Mouse (Mus musculus) megakaryocyte progenitor cell, adult 5-6 weeks (primary cell): Measurements from ENCODE around the gene Mylip. TPM values are rescaled to one million over a fixed set of nuclear protein-coding genes. Genes with fewer than 3 reads are reported as not detected.

ENCODE experiments used
- ATAC-seq: replicated peaks from 2 replicates; pipeline ENCODE4 v1.8.0; 2016; ENCODE audit warnings: mild to moderate bottlenecking, moderate TSS enrichment, inconsistent platforms; ENCODE audit not compliant: poor library complexity
- total RNA-seq, 2 experiments: library from RNA; stranded (forward) in 1 of 2; stranded (reverse) in 1 of 2; fragments of 157-497, 149-512 nt in 1 of 2; fragments of 200-1000 nt in 1 of 2; gene quantifications; 2 replicates each; pipeline versions ENCODE4 v1.2.3 to v1.2.4; 2015 to 2017

The Mylip gene
- total RNA-seq (2015) = 11.3 and 11.7 TPM in 2 replicates
- total RNA-seq (2017) = 8.8 and 14.4 TPM in 2 replicates

DNA sequence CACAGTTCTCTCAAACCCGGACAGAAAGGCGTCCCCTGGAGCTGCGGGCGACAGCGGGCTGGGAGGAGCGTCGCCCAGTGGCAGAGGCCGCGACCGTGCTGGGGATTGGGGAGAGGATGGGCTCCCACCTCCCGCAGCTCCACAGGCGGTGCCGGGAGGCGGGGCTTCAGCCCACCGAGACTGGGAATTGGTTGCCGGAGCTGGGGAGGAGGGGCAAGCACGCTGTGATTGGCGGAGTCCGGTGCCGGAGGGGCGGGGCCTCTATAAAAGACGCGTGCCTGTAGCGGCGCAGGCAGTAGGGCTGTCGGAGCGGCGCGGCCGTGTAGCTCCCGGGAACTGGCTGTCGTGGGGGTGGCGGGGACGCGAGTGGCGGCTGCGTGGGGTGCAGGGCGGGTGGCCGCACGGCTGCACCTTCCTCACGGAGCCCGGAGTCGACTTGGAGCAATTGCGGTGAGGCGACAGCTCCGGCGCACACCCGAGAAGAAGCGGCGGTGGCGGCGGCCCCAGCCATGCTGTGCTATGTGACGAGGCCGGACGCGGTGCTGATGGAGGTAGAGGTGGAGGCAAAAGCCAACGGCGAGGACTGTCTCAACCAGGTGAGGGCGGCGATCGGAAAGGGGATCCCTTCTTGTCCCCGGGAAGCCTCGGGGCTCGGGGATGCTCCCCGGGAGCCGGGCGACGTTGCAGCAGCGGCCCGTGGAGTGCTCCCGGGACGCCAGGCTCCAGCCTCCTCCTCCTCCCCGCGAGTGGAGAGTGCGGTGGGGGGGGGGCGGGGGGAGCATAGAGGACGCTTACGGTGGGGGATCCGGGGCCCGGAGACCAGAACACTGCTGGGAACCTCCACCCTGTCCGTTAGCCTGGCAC lies at the start of gene Mylip:
TSS of gene Mylip (plus strand) at position 295 of the 864 bp plus-strand sequence.
- ATAC-seq = peak; percentile 89

DNA sequence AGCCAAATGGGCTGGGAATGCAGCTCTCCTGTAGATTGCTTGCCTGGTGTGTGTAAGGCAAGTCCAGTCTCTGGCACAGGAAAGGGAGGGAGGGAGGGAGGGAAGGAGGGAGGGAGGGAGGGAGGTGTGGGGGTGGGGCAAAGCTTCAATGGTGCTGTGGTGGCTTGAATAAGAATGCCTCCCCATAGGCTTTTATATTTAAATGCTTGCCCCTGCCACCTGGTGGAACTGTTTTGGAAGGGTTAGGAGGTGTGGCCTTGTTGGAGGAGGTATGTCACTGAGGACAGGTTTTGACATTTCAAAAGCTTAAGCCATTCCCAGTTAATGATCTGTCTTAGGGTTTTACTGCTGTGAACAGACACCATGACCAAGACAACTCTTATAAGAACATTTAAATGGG lies 47.6 kb upstream of the Mylip start:
- ATAC-seq = no peak

DNA sequence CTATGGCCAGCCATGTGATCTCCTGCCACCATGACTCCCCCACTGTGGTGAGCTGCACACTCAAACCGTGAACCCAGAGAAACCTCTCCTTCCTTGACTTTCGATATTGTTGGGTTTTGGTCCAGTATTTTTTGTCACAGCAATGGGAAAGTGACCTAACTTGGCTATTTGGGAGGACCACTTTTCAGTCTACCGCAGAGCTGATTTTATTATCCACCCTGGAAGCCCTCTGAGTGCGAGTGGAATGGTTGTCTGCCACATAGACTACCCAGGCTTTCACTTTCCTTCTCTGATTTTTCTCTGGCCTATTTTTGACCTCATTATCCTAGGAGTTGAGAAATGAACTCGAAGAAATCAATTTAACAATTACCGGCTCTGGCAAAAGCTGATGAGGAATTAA lies 46.0 kb upstream of the Mylip start:
- ATAC-seq = no peak

DNA sequence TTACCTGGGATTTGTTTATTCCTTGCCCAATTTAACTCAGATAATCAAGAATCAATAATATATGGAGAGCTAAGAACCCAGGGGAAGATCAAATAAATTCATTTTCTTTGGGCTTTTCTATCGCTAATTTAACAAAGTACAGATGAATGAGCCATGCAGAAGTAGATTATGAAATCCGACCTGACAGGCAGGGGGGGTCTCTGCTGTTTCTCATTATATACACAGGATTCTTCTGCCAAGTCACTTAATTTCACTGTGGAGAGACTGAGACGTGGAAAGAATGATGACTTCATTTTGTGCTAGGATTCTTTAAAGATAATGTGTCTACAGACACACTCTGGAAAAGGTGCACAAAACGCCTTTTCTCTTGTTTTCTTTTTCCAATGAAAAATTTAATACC lies 45.6 kb upstream of the Mylip start:
- no peak for ATAC-seq

DNA sequence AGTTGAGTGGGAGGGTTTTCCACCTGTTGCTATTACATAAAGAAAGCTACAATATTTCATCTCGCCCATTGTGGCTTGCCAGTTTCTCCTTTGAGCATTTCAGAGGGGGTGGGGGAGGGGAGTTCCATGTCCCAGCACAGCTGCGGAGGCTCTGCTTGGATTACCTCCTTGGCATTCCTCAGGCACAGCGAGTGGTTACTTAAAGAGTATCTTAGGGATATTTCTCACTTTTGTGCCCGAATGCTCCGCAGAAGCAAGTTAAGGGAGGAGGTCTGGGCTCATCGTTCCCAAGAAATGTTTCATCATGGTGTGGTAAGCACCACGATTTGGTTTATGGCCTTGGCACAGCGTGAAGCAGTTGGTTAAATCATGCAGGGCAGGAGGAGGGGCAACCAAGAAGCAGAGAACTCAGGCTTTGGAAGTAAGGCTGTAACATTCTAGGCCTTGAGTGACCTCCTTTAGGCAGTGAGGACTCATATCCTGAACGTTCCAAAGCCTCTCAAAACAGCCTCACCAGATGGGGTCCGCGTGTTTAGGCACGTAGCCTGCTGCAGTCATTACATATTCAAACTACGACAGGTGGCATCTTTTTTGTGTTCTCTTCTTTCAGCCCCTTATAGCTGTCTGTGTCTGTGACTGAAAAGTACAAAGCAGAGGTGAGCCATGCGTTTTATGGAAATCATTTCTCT lies 43.9 kb upstream of the Mylip start:
- ATAC-seq = no peak

DNA sequence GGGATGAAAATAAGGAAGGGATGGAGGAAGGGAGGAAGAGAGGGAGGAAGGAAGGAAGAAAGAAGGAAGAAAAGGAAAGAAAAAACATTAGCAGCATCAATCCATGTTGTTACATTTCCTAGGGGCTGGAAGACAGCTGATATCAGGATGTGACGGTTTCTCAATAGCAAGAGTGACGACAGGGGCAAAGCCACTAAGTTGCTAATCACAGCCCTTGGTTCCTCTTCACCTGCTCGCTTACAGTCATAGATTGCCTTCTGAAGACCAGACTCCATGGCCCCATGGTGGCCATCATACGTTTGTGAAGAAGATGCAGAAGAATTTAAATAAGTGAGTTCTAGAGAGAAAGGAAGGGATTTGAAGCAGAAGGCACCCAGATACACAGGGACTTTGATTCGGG lies 38.1 kb upstream of the Mylip start:
- ATAC-seq = peak; percentile 76; the same call in 1 of the 2 replicates

DNA sequence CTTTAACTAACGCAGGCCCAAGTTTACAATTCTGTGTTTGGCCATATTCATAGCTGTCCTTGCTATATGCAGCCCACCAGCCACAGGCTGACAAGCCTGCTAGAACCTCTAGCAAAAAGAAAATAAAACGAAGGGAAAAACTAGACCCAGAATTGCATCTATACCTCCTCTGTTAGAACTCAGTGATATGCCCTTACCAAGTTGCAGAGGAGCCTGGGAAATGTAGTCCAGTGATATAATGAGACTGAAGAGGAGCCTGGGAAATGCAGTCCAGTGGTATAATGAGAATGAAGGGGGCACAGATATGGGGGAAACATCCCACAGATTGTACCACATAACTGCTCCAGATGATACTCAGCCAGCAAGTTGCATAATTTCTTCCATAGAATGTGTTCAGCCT lies 34.7 kb upstream of the Mylip start:
- ATAC-seq = no peak

DNA sequence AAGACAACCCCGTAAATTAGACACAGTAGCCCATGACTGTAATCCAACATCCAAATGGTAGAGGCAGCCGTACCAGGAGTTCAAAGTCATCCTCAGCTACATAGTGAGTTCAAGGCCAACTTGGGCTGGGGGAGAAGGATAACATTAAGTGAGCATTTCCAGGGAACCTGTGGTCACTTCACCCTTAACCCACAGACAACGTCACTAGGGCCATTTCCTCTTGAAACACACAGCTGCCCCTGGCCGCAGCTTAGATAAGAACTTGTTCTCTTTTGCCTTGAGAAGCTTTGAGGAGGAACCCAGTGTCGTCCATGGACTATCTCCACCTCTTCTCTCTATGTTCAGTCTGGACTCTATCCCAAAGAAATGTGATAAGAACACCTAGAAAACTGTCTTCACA lies 31.3 kb upstream of the Mylip start:
- peak; percentile 31; the same call in 1 of the 2 replicates for ATAC-seq

DNA sequence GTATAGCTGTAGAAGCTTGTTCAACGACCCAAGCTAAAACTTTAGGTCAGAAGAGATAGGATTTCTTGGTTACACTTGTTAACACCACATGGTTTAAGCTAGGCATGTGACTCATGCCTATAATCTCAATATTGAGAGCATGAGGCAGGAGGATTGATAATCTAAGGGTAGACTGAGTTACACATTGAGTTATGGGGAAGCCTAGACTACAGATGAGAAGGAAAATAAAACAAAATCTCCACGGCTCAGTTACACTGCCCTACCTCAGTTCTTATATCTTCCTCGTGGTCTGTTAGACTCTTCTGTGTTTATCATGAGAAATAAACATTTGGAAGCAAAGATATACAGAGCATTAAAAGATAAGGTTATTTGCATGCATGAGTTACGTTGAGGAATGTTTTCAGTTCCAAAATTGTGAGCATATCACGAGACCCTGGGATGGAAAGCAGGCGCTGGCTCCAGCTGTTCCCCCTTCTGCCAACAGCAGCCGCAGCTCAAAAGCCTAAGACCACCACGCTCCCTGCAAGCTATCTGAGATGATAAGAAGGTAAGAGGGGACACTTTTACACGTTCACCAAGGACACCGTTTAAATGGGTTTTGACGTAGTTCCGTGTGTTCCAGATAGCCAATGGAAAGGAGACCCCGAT lies 30.7 kb upstream of the Mylip start:
- ATAC-seq = no peak

DNA sequence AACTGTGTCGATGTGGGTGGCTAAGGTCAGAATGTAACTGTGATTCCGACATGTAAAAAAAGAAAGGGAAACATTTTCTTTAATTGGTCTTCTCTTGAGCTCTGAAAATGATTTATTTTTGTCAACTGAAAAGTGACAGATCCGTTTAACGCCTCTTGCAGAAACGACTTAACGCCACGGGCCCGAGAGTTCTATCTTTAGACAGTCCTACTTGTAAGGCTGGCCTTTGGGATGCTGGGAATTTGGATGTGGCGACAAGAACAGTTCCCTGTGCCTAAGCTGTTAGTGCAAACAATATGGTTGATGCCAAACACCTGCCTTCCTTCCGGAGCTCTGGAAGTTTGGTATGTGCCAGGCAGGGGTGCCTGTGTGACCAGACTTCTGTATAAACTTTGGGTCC lies 23.8 kb upstream of the Mylip start:
- ATAC-seq = no peak

DNA sequence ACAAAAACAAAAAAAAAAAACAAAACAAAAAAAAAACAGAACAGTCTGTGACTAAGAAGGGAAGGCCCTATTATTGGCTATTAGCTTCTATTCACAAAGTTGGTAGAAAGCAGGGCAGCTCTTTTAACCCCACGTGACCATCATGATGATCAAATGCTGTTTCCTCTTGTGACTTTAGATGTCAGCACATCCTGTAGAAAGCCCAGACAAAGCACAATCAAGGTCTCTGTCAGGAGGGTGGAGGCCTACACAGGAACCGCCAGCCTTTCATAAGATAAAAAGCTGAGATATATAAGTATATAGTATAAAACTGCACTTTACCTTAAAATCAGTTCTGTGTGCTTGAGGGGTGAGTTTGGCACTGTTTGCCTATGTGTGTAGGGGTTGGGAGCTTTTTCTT lies 17.9 kb upstream of the Mylip start:
- ATAC-seq = 0 out of 2 replicates have a peak, but pooled peaks have one; percentile 31

DNA sequence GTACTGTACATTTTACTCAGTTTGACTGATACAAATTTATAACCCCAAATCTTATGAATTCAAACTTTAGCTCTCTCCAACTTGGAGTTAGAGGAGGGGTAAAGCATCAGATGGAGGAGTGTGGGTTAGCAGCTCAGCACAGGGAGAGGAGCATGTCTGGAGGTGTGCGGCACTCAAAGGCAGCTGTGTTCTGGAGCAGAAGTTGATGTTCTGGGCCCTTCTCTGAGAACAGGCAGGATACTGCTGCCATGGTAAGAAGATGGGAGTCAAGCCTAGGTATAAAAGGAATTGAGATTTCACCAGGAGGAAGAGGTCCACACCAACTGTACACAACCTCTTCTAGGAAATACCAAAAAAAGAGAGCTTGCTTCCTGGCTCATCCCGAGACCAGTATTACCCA lies 17.1 kb upstream of the Mylip start:
- ATAC-seq = no peak

DNA sequence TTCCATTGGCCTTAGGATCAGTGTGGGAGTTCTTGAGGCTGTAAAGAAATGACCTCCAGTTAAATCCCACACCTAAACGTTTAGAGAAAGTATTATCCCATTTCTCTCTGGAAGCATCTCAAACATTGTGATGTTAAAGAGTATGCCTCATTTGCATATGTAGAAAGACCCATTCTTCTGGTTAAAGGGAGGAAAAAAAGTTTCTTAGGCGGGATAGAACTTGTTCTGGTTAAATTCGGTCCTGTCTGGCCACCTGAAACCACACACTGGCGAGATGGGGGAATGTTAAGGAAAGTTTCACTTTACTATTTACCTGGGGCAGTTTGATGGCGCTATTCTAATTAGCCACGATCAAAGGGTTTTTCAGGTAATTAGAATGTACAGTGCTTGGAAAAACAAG lies 14.7 kb upstream of the Mylip start:
- no peak for ATAC-seq

DNA sequence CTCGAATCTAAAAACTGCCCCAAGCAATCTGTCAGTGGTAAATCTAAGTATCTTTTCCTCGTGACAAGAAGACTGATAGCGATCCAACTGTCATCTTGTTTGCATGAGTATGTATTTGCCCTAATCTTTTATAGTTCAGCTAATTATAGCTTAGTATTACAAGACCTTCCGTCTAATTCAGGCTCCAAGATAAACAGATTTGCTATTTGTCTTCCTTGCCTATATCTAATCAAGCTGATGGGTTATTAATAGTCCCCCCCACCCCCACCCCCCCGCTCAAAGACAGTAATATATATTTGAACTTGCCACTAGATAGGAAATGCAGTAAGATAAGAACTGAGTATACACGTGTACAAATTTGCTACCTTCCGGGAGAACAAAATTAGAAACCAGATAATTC lies 7.3 kb upstream of the Mylip start:
- ATAC-seq = no peak

DNA sequence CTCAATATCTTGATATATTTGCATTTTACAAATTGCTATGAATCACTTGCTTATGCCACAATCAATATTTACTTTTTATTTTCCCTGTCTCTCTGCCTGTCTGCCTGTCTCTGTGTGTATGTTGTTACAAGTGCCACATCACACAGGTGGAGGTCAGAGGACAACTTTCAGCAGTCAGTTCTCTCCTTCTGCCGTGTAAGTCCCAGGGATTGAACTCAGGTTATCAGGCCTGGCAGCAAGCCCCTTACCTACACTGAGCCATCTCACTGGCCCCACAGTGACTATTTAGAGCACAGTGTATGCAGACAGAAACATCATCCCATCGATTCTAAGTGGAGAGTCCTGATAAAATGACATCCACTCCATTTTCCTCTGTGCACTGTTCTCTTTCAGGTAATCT lies 4.9 kb upstream of the Mylip start:
- ATAC-seq = no peak

DNA sequence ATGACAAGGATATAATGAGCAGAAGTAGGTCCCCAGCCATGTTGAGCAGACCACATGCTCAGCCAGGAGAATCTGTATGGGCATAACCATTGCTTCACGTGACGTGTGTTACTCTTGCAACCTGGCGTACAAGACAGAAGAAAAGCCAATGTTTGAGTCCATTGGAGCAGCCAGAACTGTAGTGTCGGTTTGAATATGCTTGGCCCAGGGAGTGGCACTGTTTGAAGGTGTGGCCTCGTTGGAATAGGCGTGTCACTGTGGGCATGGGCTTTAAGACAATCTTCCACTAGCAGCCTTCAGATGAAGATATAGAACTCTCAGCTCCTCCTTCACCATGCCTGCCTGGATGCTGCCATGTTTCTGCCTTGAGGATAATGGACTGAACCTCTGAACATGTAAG lies 4.0 kb upstream of the Mylip start:
- no peak for ATAC-seq

DNA sequence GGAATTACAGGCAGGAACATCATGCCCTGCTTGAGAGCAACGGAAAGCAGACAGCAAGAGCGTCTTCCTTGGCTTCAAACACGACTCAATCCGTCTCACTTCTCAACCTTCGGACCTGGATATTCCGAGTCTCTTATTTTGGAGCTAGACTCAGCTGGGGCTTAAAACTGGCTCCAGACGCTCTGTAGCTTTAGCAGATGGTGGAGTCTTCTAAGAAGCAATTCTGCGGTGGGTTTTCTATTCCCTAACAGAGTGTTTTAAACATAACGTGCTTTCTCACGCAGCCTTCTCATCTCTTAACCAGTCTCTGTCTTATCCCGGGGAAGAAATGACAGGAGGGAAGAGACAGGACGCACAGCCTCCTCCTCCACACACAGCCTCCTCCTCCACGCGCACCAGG lies 3.3 kb upstream of the Mylip start:
- ATAC-seq = no peak

DNA sequence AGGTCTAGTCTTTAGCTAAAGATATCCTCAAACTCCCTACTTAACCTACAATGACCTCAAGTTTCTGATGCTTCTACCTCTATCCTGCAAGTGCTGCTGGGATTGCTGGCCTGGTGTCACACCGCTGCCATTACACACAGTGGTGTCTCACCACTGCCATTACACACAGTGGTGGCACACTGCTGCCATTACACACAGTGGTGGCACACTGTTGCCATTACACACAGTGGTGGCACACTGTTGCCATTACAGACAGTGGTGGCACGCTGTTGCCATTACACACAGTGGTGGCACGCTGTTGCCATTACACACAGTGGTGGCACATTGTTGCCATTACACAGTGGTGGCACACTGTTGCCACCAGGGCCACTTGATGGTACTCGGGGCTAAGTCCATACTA lies 2.3 kb upstream of the Mylip start:
- ATAC-seq = no peak

DNA sequence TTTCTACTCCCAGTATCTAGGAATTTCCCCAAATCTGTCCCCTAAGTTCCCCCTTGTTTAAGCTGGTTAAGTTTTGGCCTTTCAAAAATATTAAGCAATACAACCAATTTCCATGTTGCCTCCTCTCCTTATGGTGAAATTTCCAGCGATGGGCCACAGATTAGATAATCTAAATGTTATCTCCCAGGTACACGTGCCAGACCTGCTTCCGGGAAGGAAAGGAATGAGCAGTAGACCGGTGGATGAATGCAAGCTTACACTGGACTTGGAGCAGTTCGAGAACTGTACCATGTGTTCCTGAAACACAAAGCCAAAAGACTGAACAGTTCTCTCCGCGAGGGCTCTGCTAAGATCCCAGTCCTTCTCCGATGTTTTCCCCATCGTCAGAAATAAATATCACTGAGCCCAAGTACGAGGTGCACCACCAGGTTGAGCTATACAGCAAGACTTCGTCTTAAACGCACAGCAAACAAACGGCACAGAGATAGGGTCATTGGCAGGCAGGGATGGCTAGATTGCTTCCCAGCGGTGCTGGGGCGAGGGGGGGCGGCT lies 1.2 kb upstream of the Mylip start:
- ATAC-seq = no peak

DNA sequence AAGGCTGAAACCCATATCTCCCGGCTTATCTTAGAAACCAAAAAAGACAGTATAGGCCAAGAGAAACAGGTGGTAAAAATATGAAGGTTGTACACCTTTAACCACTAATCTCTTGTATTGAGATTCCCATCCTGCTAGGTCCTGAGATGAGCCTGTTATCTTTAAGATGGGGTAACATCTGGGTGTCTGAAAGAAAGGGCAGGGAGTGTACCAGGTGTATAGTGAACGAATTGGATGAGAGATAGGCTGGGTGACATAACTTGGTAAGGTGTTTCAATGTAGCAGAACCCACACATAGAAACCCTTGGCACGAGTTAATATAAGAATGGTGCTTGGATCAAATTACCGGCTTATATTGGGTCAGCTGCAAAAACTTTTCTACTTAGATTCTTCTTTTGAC lies 653 bp upstream of the Mylip start:
- no peak for ATAC-seq

DNA sequence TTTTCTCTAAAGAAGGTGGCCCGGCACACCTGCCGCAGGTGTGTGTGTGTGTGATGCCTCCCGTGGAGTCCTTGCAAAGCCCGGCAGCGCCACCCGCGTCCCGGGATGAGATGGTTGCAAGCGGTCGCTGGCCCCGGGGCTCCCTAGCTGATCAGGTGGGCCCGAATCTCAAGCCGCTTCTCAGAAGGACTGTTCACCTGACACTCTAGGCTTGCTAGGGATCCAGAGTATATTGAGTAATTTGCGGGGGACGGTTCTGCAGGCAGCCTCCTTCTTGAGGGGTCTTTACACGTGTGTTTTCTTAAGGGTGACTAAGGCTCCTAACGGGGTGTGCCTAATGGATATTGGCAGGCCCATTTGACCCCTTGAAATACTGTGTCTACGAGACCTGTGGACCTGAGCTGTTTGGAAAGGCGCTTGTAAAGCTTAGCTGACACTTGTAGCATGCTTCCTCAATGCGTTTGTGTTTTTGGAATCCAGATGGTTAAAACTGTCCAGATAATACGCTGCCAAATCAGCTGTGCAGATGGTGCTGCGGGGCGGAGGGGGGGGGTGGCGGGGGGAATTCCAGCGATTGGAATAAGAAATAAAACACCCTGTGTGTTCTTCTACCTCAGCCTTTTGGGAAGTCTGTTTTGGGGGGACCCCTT lies 895 bp downstream of the Mylip start:
- ATAC-seq = peak; percentile 9; the same call in 1 of the 2 replicates
